Comparison of ENCODE assay signal across 30 mouse cellular contexts in the genomic region with DNA sequence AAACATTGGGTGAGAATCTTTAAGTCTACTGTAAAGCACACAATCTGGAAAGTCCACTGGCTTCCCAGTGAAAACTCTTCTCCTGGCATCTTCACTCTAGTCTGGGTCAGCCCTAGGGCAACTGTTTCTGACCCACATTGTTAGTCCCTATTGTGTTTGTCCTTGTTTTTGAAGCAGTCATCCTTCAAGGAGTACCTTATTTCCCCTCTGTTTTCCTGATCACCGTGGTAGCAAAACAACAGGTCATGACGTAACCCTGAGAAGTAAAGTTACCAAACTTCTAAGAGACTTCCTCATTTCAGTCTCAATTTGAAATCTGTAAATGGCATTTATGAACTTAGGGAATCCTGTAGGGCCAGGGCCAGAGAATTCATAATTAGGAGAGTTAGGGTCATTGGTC. TPM values are rescaled to one million over a fixed set of nuclear protein-coding genes. Genes with fewer than 3 reads are reported as not detected.
DNase-seq lines count a peak whose midpoint lies in the region; ATAC-seq and TF ChIP-seq lines count a peak whose summit lies in the region.
"Had no signal": no experiment of that assay in that cellular context is flagged by ENCODE, and none has a peak within 500 bp of the region (broad histone marks: within the 10 kb centered on the region; RNA-seq: fewer than 3 reads in every experiment).

No protein-coding gene starts in this region.

- ATAC-seq in liver, embryonic 12.5 days = no peak
- no peak for ATAC-seq in activated CD4-positive, CD25-positive, alpha-beta regulatory T cell, adult 4 months
- no peak for ATAC-seq in midbrain, embryonic 16.5 days
- ATAC-seq: forebrain, embryonic 13.5 days; hindbrain, postnatal 0 days had no signal

- TF ChIP-seq POLR2A in liver, adult 2 months (IDR thresholded peaks at IDR 0.05; ENCODE audit: extremely low read depth, insufficient read depth, low read length) = no peak

- H3K27me3 ChIP-seq in liver, adult 2 months (ENCODE audit: control insufficient read depth, insufficient read depth, low read length) = no peaks in the 10 kb centered on the region
- H3K27me3 ChIP-seq in liver, embryonic 12.5 days (replicated peaks) = no peaks in the 10 kb centered on the region
- no peaks in the 10 kb centered on the region for H3K27me3 ChIP-seq in midbrain, embryonic 16.5 days (ENCODE audit: control insufficient read depth, insufficient read depth, low read depth, low read length)
- H3K27me3 ChIP-seq: embryonic facial prominence, embryonic 12.5 days; forebrain, embryonic 13.5 days; limb, embryonic 15.5 days; neural tube, embryonic 13.5 days; stomach, embryonic 15.5 days had no signal

- H3K79me2 ChIP-seq in liver, adult 2 months (ENCODE audit: control insufficient read depth, insufficient read depth, low read length) = no peaks in the 10 kb centered on the region

- no peak overlapping the region for H3K27ac ChIP-seq in liver, adult 2 months (replicated peaks; ENCODE audit: insufficient read depth, low read depth, low read length)
- H3K27ac ChIP-seq in liver, embryonic 12.5 days = no peak overlapping the region
- H3K27ac ChIP-seq in midbrain, embryonic 16.5 days (ENCODE audit: low read length) = no peak overlapping the region
- H3K27ac ChIP-seq: embryonic facial prominence, embryonic 12.5 days; forebrain, embryonic 13.5 days; hindbrain, embryonic 10.5 days; hindbrain, postnatal 0 days; limb, embryonic 15.5 days; neural tube, embryonic 13.5 days; stomach, embryonic 15.5 days had no signal

- no peaks in the 10 kb centered on the region for H3K36me3 ChIP-seq in liver, adult 2 months (ENCODE audit: control insufficient read depth, insufficient read depth, low read length)
- H3K36me3 ChIP-seq in liver, embryonic 12.5 days = no peaks in the 10 kb centered on the region
- H3K36me3 ChIP-seq in midbrain, embryonic 16.5 days (ENCODE audit: control insufficient read depth, insufficient read depth, low read length) = no peaks in the 10 kb centered on the region
- H3K36me3 ChIP-seq: embryonic facial prominence, embryonic 12.5 days; hindbrain, embryonic 10.5 days; limb, embryonic 15.5 days; neural tube, embryonic 13.5 days; stomach, embryonic 15.5 days had no signal

- DNase-seq in liver, adult 2 months (ENCODE audit: extremely low read depth, low read depth, low spot score) = peak; percentile 10
- DNase-seq in 416B (ENCODE audit: low read depth) (peak; percentile 50), adipocyte (ENCODE audit: low spot score) (peak; percentile 29)
- peak; percentile 61 to 62 for DNase-seq in monocyte, adult 2 months (ENCODE audit: low read depth in 1 of 2, low spot score in 2 of 2)
- no peak for DNase-seq in kidney, adult 9 months
- DNase-seq: cerebellum, adult 9-10 months; gastrocnemius, postnatal 14 days; kidney, adult 11 months; kidney, postnatal 10 days; layer of hippocampus, postnatal 36 days; lung, embryonic 14.5 days; thymus, adult 18-20 months; thymus, postnatal 4 days had no signal

- H3K4me1 ChIP-seq in liver, adult 2 months (ENCODE audit: control insufficient read depth, insufficient read depth, low read length) = no peaks in the 10 kb centered on the region
- H3K4me1 ChIP-seq in liver, embryonic 12.5 days = no peaks in the 10 kb centered on the region
- no peaks in the 10 kb centered on the region for H3K4me1 ChIP-seq in midbrain, embryonic 16.5 days (ENCODE audit: control insufficient read depth, insufficient read depth, low read length)
- H3K4me1 ChIP-seq: embryonic facial prominence, embryonic 12.5 days; forebrain, embryonic 13.5 days; hindbrain, embryonic 10.5 days; limb, embryonic 15.5 days; neural tube, embryonic 13.5 days; stomach, embryonic 15.5 days had no signal

- H3K9me3 ChIP-seq in liver, embryonic 12.5 days (replicated peaks) = no peaks in the 10 kb centered on the region
- no peaks in the 10 kb centered on the region for H3K9me3 ChIP-seq in midbrain, embryonic 16.5 days (replicated peaks; ENCODE audit: control insufficient read depth, low read length, poor library complexity, severe bottlenecking)
- H3K9me3 ChIP-seq: embryonic facial prominence, embryonic 12.5 days; forebrain, embryonic 13.5 days; hindbrain, embryonic 10.5 days; limb, embryonic 15.5 days; neural tube, embryonic 13.5 days; stomach, embryonic 15.5 days had no signal

- H3K9ac ChIP-seq in liver, adult 2 months (ENCODE audit: low read depth, low read length) = no peak overlapping the region
- H3K9ac ChIP-seq in liver, embryonic 12.5 days = no peak overlapping the region
- no peak overlapping the region for H3K9ac ChIP-seq in midbrain, embryonic 16.5 days (ENCODE audit: low read depth, low read length)
- H3K9ac ChIP-seq: embryonic facial prominence, embryonic 12.5 days; forebrain, embryonic 13.5 days; limb, embryonic 15.5 days; lung, embryonic 14.5 days; neural tube, embryonic 13.5 days; stomach, embryonic 15.5 days had no signal

- 84% methylated on average over 2 of the region's 2 CpGs for WGBS in liver, adult 2 months
- WGBS in liver, embryonic 12.5 days (ENCODE audit: insufficient replicate concordance) = 37% methylated on average over 2 of the region's 2 CpGs
- 80% methylated on average over 2 of the region's 2 CpGs for WGBS in midbrain, embryonic 16.5 days

- no peak overlapping the region for H3K4me2 ChIP-seq in liver, embryonic 12.5 days
- no peak overlapping the region for H3K4me2 ChIP-seq in midbrain, embryonic 16.5 days (ENCODE audit: low read length)
- H3K4me2 ChIP-seq: embryonic facial prominence, embryonic 12.5 days; forebrain, embryonic 13.5 days; limb, embryonic 15.5 days; lung, embryonic 14.5 days; neural tube, embryonic 13.5 days; stomach, embryonic 15.5 days had no signal

- no peak overlapping the region for H3K4me3 ChIP-seq in liver, adult 2 months (ENCODE audit: insufficient read depth, low read depth, low read length)
- no peak overlapping the region for H3K4me3 ChIP-seq in liver, embryonic 12.5 days
- no peak overlapping the region for H3K4me3 ChIP-seq in midbrain, embryonic 16.5 days (ENCODE audit: low read depth, low read length)
- H3K4me3 ChIP-seq: embryonic facial prominence, embryonic 12.5 days; erythroblast, embryonic 14.5 days; forebrain, embryonic 13.5 days; hindbrain, embryonic 10.5 days; limb, embryonic 15.5 days; neural tube, embryonic 13.5 days; stomach, embryonic 15.5 days had no signal

- TF ChIP-seq CTCF in liver, adult 2 months (IDR thresholded peaks at IDR 0.05; ENCODE audit: low read depth, low read length) = no peak

RNA-seq across cellular contexts. Expression of a gene that starts 12.9 kb away (rescaled TPM):
- total RNA-seq in liver, adult 2 months (2014; rRNA removed) = 0.20 and 0.28 TPM in 2 replicates
- not detected in 2 replicates for polyA plus RNA-seq in liver, adult 2 months (2012; rRNA removed)
- not detected in 2 replicates for polyA plus RNA-seq in liver, embryonic 12.5 days (2016; fragmentation: Nextera tagmentation; extraction: Ambion mirVana)
- not detected for polyA plus RNA-seq in activated CD4-positive, CD25-positive, alpha-beta regulatory T cell, adult 4 months (2017; shearing (Covaris generic))
- not detected in 2 replicates for polyA plus RNA-seq in midbrain, embryonic 16.5 days (2015; fragmentation: Nextera tagmentation; extraction: Ambion mirVana)
- total RNA-seq: gastrocnemius, postnatal 14 days; heart, adult 8-10 months; hindbrain, postnatal 0 days; layer of hippocampus, adult 18-20 months; layer of hippocampus, postnatal 36 days had no signal
- polyA plus RNA-seq: C2C12; embryonic facial prominence, embryonic 12.5 days; erythroblast, embryonic 14.5 days; forebrain, embryonic 13.5 days; heart, embryonic 16.5 days; hindbrain, embryonic 10.5 days; hindbrain, postnatal 0 days; limb, embryonic 15.5 days; lung, embryonic 14.5 days; neural tube, embryonic 13.5 days; stomach, embryonic 15.5 days had no signal

RNA-seq across cellular contexts. Expression of a gene that starts 16.2 kb away (rescaled TPM):
- total RNA-seq in liver, adult 2 months (2014; rRNA removed) = 0.27 and 0.28 TPM in 2 replicates
- not detected in 2 replicates for polyA plus RNA-seq in liver, adult 2 months (2012; rRNA removed)
- polyA plus RNA-seq in liver, embryonic 12.5 days (2016; fragmentation: Nextera tagmentation; extraction: Ambion mirVana) = not detected in 2 replicates
- under 1 TPM in 1 of 2 experiments, not detected in 1; 0.52 TPM for polyA plus RNA-seq in activated CD4-positive, CD25-positive, alpha-beta regulatory T cell, adult 4 months (2017; shearing (Covaris generic))
- not detected in 2 replicates for polyA plus RNA-seq in midbrain, embryonic 16.5 days (2015; fragmentation: Nextera tagmentation; extraction: Ambion mirVana)
- total RNA-seq: gastrocnemius, postnatal 14 days; hindbrain, postnatal 0 days; layer of hippocampus, adult 18-20 months; layer of hippocampus, postnatal 36 days; left cerebral cortex, postnatal 25 days had no signal
- polyA plus RNA-seq: C2C12; embryonic facial prominence, embryonic 12.5 days; erythroblast, embryonic 14.5 days; forebrain, embryonic 13.5 days; heart, embryonic 16.5 days; hindbrain, embryonic 10.5 days; hindbrain, postnatal 0 days; limb, embryonic 15.5 days; lung, embryonic 14.5 days; neural tube, embryonic 13.5 days; stomach, embryonic 15.5 days had no signal

RNA-seq across cellular contexts. Expression of a gene that starts 21.4 kb away (rescaled TPM):
- total RNA-seq in liver, adult 2 months (2014; rRNA removed) = 0.27 and 0.83 TPM in 2 replicates
- polyA plus RNA-seq in liver, adult 2 months (2012; rRNA removed) = 0.13 and 0.17 TPM in 2 replicates
- not detected in 2 replicates for polyA plus RNA-seq in liver, embryonic 12.5 days (2016; fragmentation: Nextera tagmentation; extraction: Ambion mirVana)
- polyA plus RNA-seq in activated CD4-positive, CD25-positive, alpha-beta regulatory T cell, adult 4 months (2017; shearing (Covaris generic)) = not detected
- not detected in 2 replicates for polyA plus RNA-seq in midbrain, embryonic 16.5 days (2015; fragmentation: Nextera tagmentation; extraction: Ambion mirVana)
- total RNA-seq: heart, adult 8-10 months; hindbrain, postnatal 0 days; layer of hippocampus, adult 18-20 months; left cerebral cortex, postnatal 25 days had no signal
- polyA plus RNA-seq: C2C12; embryonic facial prominence, embryonic 12.5 days; erythroblast, embryonic 14.5 days; forebrain, embryonic 13.5 days; heart, embryonic 16.5 days; hindbrain, embryonic 10.5 days; hindbrain, postnatal 0 days; limb, embryonic 15.5 days; lung, embryonic 14.5 days; neural tube, embryonic 13.5 days; stomach, embryonic 15.5 days had no signal

RNA-seq across cellular contexts. Expression of a gene that starts 43.6 kb away (rescaled TPM):
- not detected in 2 replicates for total RNA-seq in liver, adult 2 months (2014; rRNA removed)
- not detected in 2 replicates for polyA plus RNA-seq in liver, adult 2 months (2012; rRNA removed)
- polyA plus RNA-seq in liver, embryonic 12.5 days (2016; fragmentation: Nextera tagmentation; extraction: Ambion mirVana) = not detected in 2 replicates
- not detected for polyA plus RNA-seq in activated CD4-positive, CD25-positive, alpha-beta regulatory T cell, adult 4 months (2017; shearing (Covaris generic))
- polyA plus RNA-seq in midbrain, embryonic 16.5 days (2015; fragmentation: Nextera tagmentation; extraction: Ambion mirVana) = not detected in 2 replicates
- total RNA-seq: gastrocnemius, postnatal 14 days; heart, adult 8-10 months; hindbrain, postnatal 0 days; layer of hippocampus, adult 18-20 months; layer of hippocampus, postnatal 36 days; left cerebral cortex, postnatal 25 days had no signal
- polyA plus RNA-seq: C2C12; cortical plate, adult 2 months; embryonic facial prominence, embryonic 12.5 days; erythroblast, embryonic 14.5 days; forebrain, embryonic 13.5 days; heart, embryonic 16.5 days; hindbrain, embryonic 10.5 days; hindbrain, postnatal 0 days; limb, embryonic 15.5 days; lung, embryonic 14.5 days; neural tube, embryonic 13.5 days; stomach, embryonic 15.5 days had no signal

RNA-seq across cellular contexts. Expression of a gene that starts 48.4 kb away (rescaled TPM):
- 27.6 and 30.9 TPM in 2 replicates for total RNA-seq in liver, adult 2 months (2014; rRNA removed)
- 27.1 and 28.1 TPM in 2 replicates for polyA plus RNA-seq in liver, adult 2 months (2012; rRNA removed)
- 2.6 and 3.4 TPM in 2 replicates for polyA plus RNA-seq in liver, embryonic 12.5 days (2016; fragmentation: Nextera tagmentation; extraction: Ambion mirVana)
- polyA plus RNA-seq in activated CD4-positive, CD25-positive, alpha-beta regulatory T cell, adult 4 months (2017; shearing (Covaris generic)) = under 1 TPM in 1 of 2 experiments, not detected in 1; 0.63 TPM
- 0.47 and 0.94 TPM in 2 replicates for polyA plus RNA-seq in midbrain, embryonic 16.5 days (2015; fragmentation: Nextera tagmentation; extraction: Ambion mirVana)
